Mouse (Mus musculus) heart, embryonic 16.5 days (tissue): ENCODE measurements around the gene Nprl3. TPM values are rescaled to one million over a fixed set of nuclear protein-coding genes. Genes with fewer than 3 reads are reported as not detected.
A peak's percentile ranks its signal among the peaks of the same experiment; 100 is the strongest.

Experiments
- ATAC-seq: fragments of 200-750 bp; cut with Nextera tagmentation; replicated peaks from 2 replicates; pipeline ENCODE4 v1.8.0; 2017; ENCODE audit warnings: moderate number of reproducible peaks; ENCODE audit not compliant: insufficient read depth, low FRiP score; ENCODE audit errors: extremely low read depth
- H3K27ac ChIP-seq: fragments of 300-500 bp; sonication (generic); 2 replicates; pipeline ENCODE4 v1.5.1; 2014; ENCODE audit warnings: mild to moderate bottlenecking, low read length, control low read depth, moderate library complexity
- H3K27me3 ChIP-seq: fragments of 300-500 bp; sonication (generic); 2 replicates; pipeline ENCODE4 v1.6.1; 2014; ENCODE audit warnings: low read length, mixed read lengths; ENCODE audit not compliant: control insufficient read depth, insufficient read depth
- H3K36me3 ChIP-seq: fragments of 300-500 bp; sonication (generic); 2 replicates; pipeline ENCODE4 v1.6.1; 2014; ENCODE audit not compliant: control insufficient read depth, insufficient read depth
- H3K4me1 ChIP-seq: fragments of 300-500 bp; sonication (generic); 2 replicates; pipeline ENCODE4 v1.6.1; 2014; ENCODE audit warnings: low read length, mixed read lengths; ENCODE audit not compliant: control insufficient read depth, insufficient read depth
- H3K4me2 ChIP-seq: fragments of 300-500 bp; sonication (generic); 2 replicates; pipeline ENCODE4 v1.6.1; 2014; ENCODE audit warnings: low read depth, mild to moderate bottlenecking, control low read depth, low read length
- H3K4me3 ChIP-seq: fragments of 300-500 bp; sonication (generic); 2 replicates; pipeline ENCODE4 v1.5.1; 2014; ENCODE audit warnings: mild to moderate bottlenecking, control low read depth, low read length
- H3K9ac ChIP-seq: fragments of 300-500 bp; sonication (generic); 2 replicates; pipeline ENCODE4 v1.6.1; 2014; ENCODE audit warnings: low read length, control low read depth
- H3K9me3 ChIP-seq: fragments of 300-500 bp; sonication (generic); replicated peaks from 2 replicates; pipeline ENCODE4 v1.6.1; 2016; ENCODE audit warnings: low read length; ENCODE audit not compliant: control insufficient read depth
- WGBS: fragments of 180-500 bp; shearing (Covaris S2); extraction: QIAGEN DNeasy Blood & Tissue Kit; methylation state at CpG from one replicate; pipeline ENCODE4 v1.1.7; 2014; 5-methylcytosine and 5-hydroxymethylcytosine counted together
- polyA plus RNA-seq: library from polyadenylated mRNA; unstranded; fragments of >200 nt; fragmentation: Nextera tagmentation; extraction: Ambion mirVana; gene quantifications from 2 replicates; pipeline ENCODE4 v1.2.1, GENCODE M21; 2015

Nprl3 gene
- polyA plus RNA-seq = 30.4 and 33.0 TPM in 2 replicates

GRCm38 (mm10) chr11:32267188-32267884 is at the start of gene Nprl3:
Gene Nprl3 (minus strand): TSS chr11:32267707.
- H3K9ac ChIP-seq = peak within 1 kb of the TSS; percentile 95
- under 1% methylated on average over 54 of the region's 54 CpGs for WGBS
- peak; percentile 99 for ATAC-seq
- peak within 1 kb of the TSS; percentile 88 for H3K4me3 ChIP-seq
- no peaks in the 10 kb centered on the region for H3K9me3 ChIP-seq
- H3K27me3 ChIP-seq = no peaks in the 10 kb centered on the region
- H3K36me3 ChIP-seq = no peaks in the 10 kb centered on the region
- peaks cover 5% of the 10 kb centered on the region for H3K4me1 ChIP-seq
- peak within 1 kb of the TSS; percentile 61 for H3K4me2 ChIP-seq
- peak within 1 kb of the TSS; percentile 87 for H3K27ac ChIP-seq

- Histone ChIP-seq H3K27me3 (no peaks in the 10 kb centered on the region; the same call in 1 of the 2 replicates), H3K9ac (no peak overlapping the region), H3K27ac (no peak overlapping the region), H3K9me3 (no peaks in the 10 kb centered on the region), H3K4me1 (no peaks in the 10 kb centered on the region), H3K4me2 (no peak overlapping the region), H3K4me3 (no peak overlapping the region), H3K36me3 (no peaks in the 10 kb centered on the region)
- ATAC-seq = no peak
- 78% methylated on average over 3 of the region's 3 CpGs for WGBS
These were observed 48.5 kb upstream of the Nprl3 start for GRCm38 (mm10) chr11:32316009-32316408.

- WGBS = 71% methylated on average over 3 of the region's 3 CpGs
- ATAC-seq = no peak
- Histone ChIP-seq H3K4me1 (no peaks in the 10 kb centered on the region), H3K4me2 (no peak overlapping the region), H3K9me3 (no peaks in the 10 kb centered on the region), H3K27me3 (no peaks in the 10 kb centered on the region; the same call in 1 of the 2 replicates), H3K27ac (no peak overlapping the region), H3K9ac (no peak overlapping the region), H3K4me3 (no peak overlapping the region), H3K36me3 (no peaks in the 10 kb centered on the region)
These were observed 42.4 kb upstream of the Nprl3 start for GRCm38 (mm10) chr11:32309928-32310327.

GRCm38 (mm10) chr11:32309446-32309845 is 41.9 kb upstream of the Nprl3 start:
- Histone ChIP-seq H3K4me3 (no peak overlapping the region), H3K4me1 (no peaks in the 10 kb centered on the region), H3K4me2 (no peak overlapping the region), H3K27ac (no peak overlapping the region), H3K9me3 (no peaks in the 10 kb centered on the region), H3K27me3 (no peaks in the 10 kb centered on the region; the same call in 1 of the 2 replicates), H3K36me3 (no peaks in the 10 kb centered on the region), H3K9ac (no peak overlapping the region)
- 64% methylated on average over 4 of the region's 4 CpGs for WGBS
- ATAC-seq = no peak

- Histone ChIP-seq H3K4me2 (no peak overlapping the region), H3K4me3 (no peak overlapping the region), H3K27me3 (peaks cover 3% of the 10 kb centered on the region; the same call in 1 of the 2 replicates), H3K4me1 (no peaks in the 10 kb centered on the region), H3K9me3 (no peaks in the 10 kb centered on the region), H3K27ac (no peak overlapping the region), H3K36me3 (no peaks in the 10 kb centered on the region), H3K9ac (no peak overlapping the region)
- 79% methylated on average over 1 of the region's 1 CpGs for WGBS
- no peak for ATAC-seq
These were observed 39.5 kb upstream of the Nprl3 start for GRCm38 (mm10) chr11:32307006-32307405.

- Histone ChIP-seq H3K4me3 (no peak overlapping the region), H3K4me1 (no peaks in the 10 kb centered on the region), H3K27me3 (peaks cover 12% of the 10 kb centered on the region), H3K9ac (no peak overlapping the region), H3K9me3 (no peaks in the 10 kb centered on the region), H3K4me2 (no peak overlapping the region), H3K27ac (no peak overlapping the region), H3K36me3 (no peaks in the 10 kb centered on the region)
- 70% methylated on average over 1 of the region's 1 CpGs for WGBS
- ATAC-seq = no peak
These were observed 35.9 kb upstream of the Nprl3 start for GRCm38 (mm10) chr11:32303455-32303854.

- H3K9ac ChIP-seq = no peak overlapping the region
- no peak overlapping the region for H3K4me2 ChIP-seq
- ATAC-seq = no peak
- H3K4me1 ChIP-seq = no peaks in the 10 kb centered on the region
- H3K36me3 ChIP-seq = no peaks in the 10 kb centered on the region
- H3K27me3 ChIP-seq = peaks cover 12% of the 10 kb centered on the region
- no peak overlapping the region for H3K4me3 ChIP-seq
- H3K27ac ChIP-seq = no peak overlapping the region
- 39% methylated on average over 2 of the region's 2 CpGs for WGBS
- H3K9me3 ChIP-seq = no peaks in the 10 kb centered on the region
These were observed 35.4 kb upstream of the Nprl3 start for GRCm38 (mm10) chr11:32302824-32303419.

- Histone ChIP-seq H3K27me3 (peaks cover 12% of the 10 kb centered on the region), H3K36me3 (no peaks in the 10 kb centered on the region), H3K4me1 (no peaks in the 10 kb centered on the region), H3K4me2 (no peak overlapping the region), H3K9ac (no peak overlapping the region), H3K9me3 (no peaks in the 10 kb centered on the region), H3K27ac (no peak overlapping the region), H3K4me3 (no peak overlapping the region)
- 56% methylated on average over 1 of the region's 1 CpGs for WGBS
- ATAC-seq = no peak
These were observed 34.0 kb upstream of the Nprl3 start for GRCm38 (mm10) chr11:32301506-32301905.
